Mouse (Mus musculus): ENCODE measurements at regions not wholly inside any gene's neighbourhood (a gene's known extent, or its start where the extent isn't known, plus 50 kb on each side); places are given as distances from the start of the nearest gene placed in this dataset.

DNA sequence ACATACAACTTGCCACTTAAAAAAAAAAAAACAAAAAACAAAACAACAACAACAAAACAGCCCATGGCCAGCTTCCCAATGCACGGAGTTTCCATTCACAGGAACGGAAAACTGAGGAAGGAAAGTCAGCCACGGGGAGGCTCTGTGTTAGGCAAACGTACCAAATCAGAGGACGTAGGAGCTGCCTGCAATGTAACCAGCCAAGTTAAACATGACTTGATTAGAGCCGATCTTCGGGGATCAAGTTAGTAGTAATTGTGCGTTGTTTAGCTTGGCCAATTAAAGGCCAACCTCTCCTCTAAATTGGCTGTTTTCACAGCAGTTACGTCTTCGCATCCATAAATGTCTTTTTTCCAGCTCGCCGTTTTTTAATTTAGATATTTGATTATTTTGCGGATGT, 190.7 kb downstream of the Cd83 start:
- no peak for DNase-seq

DNA sequence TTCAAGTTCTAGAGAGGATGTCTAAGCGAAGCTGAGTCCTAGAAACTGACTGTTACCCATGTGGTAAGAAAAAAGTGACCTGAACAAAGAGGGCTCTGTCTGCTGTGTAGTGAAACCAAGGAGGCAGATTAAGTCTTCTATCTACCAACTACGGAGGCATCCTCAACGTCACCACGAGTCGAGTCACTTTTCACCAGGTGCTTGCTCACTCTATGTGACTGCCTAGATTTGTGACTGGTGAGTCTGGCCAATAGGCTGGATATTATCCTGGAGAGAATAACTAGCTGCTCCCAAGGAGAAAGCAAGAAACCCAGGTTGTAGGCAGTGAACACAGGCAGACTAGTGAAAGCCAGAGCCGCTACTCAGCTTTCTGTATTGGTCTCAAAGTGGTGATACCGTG, 191.2 kb downstream of the Cd83 start:
- no peak for DNase-seq

DNA sequence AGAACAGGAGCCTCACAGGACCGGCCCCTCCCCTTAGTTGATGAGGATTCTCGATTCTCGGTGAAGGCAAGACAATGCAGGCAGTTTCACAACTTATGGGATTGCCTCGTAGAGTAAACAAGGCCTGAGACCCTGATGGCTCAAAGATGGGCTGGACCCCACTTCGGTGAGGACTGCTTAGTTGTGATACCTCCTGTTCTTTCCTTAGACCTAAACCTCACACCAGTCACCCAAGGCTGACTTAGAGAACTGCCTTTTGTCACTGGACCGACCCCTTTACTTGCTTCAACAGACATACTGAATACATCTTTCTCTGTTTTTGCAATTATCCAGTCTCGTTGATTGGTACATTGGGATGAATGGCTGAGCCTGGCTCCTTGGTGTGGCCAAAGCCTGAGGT, 192.1 kb downstream of the Cd83 start:
- no peak for DNase-seq

DNA sequence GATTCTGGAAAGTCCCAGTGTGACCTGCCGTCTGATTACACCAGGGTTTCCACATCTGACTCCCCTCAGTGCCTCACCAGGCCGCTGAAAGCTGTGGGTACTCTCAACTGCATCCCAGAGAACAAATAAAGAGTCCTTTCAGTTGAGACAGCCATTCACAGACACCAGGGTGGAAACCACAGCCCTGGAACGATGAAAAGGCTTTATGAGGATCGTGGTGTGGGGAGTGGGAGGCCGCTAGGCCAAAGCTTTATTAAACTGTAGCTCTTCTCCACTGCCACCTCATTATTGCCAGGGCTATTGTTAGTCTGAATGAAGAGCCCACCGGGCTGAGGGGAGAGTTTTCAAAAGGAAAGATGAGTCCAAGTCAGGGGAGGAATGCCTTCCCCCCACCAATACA, 202.8 kb downstream of the Cd83 start:
- no peak for DNase-seq

DNA sequence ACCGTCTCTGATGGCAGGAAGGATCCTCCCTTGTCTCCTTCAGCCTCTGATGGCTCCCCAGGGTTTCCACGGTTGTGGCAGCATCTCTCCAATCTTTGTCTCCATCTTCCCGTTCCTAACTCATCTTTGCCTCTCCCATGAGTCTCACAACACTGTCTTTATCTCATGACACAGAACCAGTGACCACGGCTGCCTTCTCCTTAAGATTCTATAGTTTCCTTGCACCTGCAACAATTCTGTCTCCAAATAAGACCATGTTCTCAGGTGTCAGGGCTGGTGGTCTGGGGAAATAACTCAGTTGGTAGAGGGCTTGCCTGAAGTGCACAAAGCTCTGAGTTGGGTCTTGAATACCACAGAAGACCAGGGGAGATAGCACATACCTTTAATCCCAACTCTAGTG, 203.8 kb downstream of the Cd83 start:
- no peak for DNase-seq

DNA sequence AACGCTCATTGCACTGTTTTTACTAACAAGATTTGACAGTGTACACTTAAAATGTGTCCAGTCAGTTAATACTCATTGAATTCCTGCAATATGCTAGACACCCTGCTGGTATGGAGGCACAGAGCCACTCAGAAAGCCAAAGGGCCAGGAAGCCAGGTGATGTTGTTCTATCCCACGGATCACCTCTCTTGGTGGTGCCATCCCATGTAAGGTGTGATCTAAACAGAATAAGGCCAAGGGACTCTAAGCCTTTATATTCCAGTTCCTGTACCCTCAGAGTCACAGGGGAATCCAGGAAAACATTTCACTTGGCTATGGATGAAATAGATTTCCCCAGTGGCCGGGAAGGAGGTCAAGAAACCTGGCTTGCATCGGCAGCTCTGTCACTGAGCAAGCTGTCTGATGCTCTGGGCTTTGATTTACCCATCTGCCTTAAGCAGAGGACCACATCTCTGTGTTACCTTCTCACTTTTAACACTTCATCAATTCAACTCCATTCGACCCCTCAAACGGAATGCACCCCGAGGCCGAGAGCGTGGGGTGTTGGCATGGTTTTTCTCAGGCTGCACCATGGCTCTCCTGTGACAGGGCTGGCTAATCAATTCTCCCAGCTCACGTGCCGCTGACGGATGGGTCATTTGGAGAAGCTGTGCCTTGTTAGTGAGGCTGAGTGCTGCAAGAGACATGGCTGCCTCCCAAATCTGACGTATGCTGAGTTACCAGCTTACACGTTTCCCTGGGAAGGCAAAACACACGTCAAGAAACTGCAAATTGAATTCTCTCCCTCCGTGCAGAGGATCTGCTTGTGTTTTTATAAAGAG, 205.9 kb downstream of the Cd83 start:
- peak; percentile 63 to 68 for DNase-seq

DNA sequence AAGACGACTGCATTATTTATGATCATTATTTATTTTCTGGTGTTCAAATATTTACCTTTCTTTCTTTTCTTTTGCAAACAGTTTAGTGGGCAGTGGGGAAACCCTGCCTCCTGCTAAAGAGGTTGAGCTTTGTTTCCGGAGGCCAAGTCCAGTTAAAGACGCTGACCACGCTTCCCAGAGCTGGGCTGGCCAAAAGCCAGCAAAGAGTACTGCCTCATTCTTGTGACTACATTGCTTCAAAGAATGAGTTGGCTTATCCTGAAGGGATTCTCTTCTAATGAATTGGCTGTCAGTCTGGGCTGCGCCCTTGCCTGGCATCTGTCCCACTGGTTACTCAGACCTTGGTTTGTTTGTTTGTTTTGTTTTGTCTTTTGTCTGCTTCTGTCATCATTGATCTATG, 207.2 kb downstream of the Cd83 start:
- peak; percentile 8 to 26 for DNase-seq

DNA sequence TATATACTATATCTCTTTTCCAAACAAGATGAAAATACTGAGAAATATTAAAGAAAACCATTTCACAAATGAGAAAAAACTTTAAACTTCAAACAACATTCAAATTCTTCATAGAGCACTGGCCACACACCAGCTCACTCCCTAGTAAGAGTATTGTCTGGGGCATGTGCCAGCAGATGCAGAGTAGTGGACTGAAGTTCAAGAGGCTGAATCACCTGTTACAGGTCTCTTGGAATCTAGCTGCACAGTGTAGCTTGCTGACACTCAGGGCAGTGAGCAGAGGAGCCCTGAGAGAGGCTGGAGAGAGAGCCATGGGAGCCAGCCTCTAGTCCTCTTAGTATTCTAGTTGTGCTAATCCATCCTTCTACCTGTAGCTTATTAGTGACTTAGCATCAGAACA, 208.4 kb downstream of the Cd83 start:
- DNase-seq, result no peak

DNA sequence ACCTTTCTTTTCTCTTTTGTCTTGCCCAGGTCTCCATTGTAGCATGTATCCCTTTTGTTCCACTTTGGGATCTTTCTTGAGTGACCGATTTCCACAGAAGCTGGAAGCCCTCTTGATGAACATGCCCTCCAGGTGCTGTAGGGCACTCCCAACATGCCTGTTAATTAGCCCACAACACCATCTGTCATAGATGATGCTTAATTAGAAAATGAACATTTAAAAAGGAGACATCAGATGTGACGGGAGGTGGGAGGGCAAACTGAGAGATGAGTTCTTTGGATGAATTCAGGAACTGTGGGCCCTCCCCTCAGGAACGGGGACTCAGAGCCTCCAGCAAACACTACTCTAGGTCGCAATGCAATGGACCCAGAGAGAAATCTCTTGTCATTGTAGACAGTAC, 209.8 kb downstream of the Cd83 start:
- DNase-seq, result peak in 1 of 2 experiments; percentile 11

DNA sequence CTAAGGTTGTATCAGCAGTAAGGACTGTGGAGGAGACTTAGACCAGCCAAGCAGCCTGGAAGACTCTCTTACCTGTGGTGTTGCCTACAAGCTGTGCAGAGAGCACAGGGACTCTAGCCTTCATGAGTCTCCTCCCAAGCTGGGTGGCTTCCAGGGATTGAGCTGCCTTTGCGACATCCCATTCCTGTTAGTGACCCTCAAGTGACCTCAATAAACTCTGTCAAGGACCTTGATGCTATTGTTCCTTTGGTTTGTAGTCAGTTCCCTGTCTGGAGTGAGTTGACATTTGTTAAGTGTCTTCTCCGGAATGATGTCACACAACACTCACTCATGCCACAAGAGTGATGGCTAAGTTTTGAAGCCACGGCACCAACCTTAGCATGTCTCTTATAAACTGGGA, 211.0 kb downstream of the Cd83 start:
- no peak for DNase-seq

DNA sequence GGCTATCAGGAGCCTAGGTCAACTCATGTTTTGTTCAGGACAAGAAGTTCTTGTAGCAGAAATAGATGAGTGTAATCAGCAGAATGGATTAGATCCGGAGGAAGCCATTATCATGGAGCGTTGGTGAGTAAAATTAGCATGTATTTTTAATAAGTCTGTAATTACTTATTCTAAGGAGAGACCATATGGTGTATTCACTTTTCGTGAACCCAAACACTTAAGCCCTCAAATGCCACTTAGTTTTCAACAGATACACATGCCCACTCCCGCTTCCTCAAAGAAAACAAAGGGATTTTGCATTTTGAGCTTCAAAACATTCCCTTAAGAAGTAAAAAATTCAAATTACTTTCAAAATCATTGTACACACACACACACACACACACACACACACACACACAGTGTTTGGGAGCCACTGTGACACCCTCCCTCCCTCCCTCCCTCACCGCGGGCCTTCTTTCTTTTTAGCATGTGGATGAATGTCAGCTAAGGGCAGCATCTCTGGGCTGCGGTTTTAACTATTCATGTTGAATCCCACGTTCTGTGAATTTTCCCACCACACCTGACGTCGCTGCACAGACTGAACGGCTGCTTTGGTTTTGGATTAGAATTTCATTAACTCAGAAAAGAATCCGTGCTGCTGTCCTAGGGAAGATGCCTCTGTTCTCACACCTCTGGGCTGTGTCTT, 217.4 kb downstream of the Cd83 start:
- no peak for DNase-seq

DNA sequence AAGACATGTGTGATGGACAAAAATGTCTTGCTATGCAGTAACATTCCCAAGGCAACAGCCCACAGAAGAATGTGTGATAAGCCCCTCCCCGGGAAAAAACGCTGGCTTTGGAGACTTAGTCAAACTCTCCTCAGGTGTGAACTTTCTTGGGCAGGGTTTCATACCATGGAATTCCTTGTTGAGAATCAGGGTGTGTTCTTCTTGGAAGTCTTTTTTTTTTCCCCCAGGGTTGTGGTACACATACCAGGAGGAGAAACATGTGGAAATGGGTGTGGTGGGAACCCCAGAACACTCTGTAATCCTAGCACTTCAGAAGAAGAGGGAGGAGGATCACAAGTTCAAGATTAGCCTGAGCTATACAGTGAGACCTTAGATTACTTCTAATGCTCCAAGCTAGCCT, 228.3 kb downstream of the Cd83 start:
- DNase-seq, result no peak

DNA sequence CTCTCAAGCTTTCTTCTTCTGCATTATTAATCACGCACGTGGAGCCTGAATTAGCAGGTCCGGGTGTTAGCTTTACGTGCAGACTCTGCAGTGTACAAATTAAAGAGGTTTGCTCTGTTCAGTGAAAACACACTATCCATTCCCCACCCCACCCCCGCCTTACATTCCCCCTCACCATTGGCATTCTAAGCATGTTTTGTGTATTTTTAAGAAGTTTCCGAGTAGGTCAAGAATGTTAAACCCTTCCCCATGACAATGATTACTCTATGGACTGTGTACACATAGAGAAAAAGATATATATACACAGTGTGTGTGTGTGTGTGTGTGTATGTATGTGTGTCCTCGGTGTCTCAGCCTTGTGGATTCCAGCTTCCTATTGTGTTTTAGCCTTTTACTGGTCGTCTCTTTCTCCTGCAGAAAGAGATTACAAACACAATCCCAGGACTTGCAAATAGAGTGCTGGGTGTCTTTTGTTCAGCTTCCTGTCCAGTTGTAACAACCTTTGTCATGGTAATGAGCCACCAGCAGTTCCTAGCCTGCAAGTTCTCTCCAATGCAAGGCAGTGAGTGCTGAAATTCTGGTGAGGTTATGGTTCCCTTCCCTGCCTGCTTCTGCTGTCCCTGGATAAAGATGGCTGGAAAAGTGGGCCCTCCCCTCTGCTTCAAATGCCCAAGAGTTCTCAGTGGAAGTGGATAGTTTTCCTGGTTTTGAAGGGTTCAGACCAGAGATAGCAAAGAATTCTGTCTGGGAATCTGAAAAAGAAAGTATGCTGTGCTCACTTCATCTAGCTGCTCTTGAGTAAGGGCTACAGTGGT, 234.1 kb downstream of the Cd83 start:
- no peak for DNase-seq

DNA sequence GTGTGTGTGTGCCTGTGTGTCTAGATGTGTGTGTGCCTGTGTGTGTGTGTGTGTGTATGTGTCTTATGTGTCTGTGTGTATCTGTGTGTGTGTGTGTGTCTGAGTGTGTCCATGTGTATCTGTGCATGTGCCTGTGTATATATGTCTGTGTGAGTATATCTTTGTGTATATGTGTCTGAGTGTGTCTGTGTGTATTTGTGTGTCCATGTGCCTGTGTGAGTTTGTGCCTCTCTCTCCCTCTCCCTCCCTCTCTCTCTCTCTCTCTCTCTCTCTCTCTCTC, 234.7 kb downstream of the Cd83 start:
- DNase-seq, result no peak

DNA sequence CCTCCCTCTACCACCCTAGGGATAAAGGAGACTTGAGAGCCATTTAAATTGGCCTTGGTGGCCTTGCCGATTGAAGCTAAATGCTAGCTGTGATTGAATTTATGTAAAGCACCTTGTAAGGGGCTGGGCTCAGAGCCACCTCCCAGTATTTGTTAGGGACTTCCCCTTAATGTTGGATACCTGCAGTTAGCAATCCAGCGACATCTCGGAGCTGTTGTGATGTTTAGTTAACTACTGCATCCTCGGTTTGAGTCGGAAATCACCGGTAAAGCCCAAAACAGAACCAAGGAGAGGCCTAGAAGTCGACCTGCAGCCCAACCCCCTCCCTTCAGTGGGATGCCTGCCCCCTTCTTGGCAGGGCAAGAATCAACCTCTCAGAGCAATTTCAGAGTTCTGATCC, 236.3 kb downstream of the Cd83 start:
- DNase-seq, result no peak

DNA sequence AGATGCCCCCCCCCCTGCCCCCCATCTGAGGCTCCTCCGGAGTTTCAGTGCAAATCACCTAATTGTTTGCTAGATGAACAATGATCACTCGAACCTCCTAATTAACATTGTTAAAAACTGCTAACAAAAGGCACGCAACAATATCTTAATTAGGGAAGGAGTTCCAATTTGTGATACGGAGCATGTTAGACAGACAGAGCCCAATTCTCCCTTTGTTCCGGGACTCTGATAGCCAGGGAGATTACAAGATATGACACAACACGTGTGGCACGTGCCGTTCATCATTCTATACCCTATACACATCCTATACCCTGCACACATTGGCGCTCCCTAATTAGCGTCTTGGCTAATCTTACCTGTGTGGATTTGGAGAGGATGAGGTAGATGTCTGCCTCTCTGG, 237.5 kb downstream of the Cd83 start:
- DNase-seq, result no peak

DNA sequence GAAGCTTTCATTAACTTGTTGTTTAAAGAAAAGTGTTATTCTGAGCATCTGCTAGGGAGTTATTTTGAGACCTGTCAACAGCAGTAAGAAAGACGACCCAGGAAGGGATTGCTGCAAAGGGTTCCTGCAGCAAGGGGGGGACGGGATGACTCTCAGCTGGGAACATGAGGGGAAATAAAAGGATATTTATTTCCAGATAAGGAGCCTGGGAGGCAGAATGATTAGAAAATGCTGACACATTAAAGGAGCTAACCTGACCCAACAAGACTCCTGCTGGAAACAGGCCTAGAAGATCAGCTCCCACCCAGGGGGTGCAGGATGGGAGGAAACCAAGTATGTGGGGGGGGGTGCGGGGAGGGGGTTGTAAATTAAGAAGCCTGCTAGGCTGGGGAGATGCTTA, 240.0 kb downstream of the Cd83 start:
- no peak for DNase-seq

DNA sequence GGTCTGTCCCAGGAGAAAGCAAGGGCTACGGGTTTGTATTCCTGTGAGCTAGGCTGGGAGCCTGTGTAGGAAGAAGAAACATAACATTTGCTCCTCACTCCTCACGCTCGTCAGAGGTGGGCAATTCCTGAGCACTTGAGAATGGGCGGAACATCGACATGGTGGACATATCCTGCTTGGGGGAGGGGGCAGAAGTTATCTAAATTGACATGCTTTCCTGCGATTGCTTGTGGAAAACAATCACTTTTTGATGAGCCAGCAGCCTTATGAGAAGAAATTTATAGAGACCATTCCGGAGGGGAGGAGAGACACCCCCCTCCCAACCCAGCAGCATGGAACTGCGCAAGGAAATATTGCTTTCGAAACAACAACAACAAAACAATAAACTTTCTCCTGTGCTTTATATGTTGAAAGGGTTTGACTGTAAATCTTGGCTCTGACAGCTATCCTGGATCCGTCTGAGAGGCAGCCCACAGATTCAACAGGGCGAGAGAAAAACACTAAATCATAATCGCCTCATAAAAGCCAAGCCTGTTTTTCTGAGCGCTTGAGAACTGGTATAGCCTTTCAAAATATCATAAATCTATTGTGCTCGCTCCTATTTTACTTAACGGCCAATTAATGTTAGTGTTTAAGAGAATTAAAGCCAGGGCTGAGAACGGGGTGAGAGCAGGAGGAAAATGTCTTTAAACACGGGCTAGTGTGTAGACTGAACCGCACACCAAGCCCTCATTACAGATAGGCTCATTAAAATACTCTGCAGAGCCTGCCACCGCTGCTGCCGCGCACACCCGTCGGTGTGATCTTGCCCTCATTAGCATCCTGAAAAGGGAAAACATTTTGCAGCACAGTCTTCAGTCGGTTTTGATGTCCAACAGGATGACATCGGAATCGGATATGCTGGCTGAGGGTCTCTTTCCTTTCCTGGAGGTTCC, 242.0 kb downstream of the Cd83 start:
- DNase-seq, result no peak

DNA sequence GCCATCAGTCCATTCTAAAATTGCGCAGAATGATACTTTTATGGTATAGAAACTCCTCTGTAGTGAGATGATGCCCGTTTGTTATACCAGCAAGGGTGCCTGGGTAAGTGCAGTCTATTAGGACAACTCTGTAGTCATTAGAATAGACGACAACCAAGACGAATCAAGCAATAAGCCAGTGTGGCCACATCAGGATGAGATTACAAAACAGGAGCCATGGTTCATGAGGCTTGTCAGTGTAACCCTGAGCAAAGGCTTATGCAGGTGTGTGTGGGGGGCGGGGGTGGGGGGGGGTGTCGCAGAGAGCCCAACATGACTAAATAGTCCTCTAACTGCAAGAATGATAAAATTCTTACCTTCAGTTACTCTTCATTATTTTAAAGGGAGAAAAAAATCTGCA, 243.5 kb downstream of the Cd83 start:
- no peak for DNase-seq

DNA sequence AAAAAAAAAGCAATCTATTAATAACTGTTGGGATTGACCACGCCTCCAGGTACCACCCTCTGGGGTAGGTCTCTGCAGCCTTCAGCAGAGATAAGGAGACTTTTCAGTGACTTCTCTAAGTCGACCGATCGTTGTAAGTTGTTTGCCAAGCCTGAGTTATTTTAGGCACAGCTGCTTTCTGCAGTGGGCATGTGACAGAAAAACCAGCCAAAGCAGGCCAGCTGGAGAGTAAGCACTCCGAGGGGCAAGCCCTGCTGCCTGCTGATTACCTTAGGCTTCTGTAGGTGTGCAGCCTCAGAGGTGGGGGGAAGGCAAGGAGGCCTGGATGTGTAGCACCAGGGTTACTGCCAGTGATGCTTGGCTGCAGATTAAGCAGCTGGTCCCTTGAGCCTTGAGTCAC, 246.0 kb downstream of the Cd83 start:
- peak; percentile 30 to 31 for DNase-seq

DNA sequence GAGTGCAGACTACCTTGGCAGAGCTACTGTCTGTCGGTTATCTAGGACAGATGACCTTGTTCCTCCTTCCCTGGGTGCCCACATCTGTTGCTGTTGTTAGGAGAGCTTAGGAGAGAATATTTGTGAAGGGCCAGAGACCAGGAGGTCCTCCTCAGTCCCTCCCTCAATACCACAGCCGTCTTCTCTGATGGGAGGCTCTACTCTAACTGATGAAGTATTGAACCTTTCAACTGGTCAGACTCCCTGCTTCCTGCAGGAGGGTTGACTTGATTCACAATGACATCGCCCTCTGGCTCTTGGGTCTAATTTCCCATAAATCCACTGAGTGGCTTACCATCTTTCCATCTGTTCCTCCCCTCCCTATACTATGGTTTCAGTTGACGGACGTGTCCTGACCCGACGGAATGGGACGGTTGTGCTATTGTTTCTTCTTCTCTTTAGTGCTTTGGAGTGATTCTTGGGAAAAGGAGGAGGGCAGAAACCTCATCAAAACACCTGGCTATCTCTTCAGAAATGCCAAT, 253.3 kb downstream of the Cd83 start:
- no peak for DNase-seq

DNA sequence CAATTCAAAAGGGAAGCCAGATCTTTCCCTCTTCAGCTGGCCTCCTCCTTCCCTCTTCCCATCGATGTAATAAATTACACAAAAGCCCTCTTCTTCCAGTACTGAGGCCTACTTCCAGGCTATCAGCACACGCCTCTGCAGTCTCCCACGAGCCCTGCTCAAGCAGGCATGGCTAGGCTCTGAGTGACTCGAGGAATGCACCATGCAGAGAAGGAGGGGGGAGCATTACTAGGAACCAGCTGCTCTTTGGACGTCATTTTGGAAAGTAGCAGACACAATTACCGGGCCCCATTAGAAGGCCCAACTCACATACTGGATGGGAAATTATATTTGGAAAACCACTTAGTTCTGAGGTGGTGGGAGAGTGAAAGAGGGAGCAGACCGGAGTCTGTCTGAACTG, 253.7 kb downstream of the Cd83 start:
- DNase-seq, result peak in 1 of 2 experiments; percentile 22

DNA sequence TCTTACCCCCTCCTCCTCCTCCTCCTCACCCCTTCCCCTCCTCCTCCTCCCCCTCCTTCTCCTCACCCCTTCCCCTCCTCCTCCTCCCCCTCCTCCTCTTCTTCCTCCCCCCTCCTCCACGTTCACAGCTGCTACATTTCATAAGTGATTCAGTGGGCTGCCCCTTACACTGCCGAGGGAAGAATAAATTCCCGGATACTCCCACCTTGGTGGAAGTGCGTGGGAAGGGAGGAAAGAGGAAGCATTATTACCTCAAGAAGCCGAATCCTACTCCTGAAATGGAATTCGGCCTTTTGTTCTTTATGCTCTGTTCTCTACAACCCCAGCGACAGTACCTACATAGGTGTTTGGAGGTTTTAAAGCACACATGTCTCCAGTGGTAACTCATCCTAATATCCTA, 256.1 kb downstream of the Cd83 start:
- DNase-seq, result no peak

Data from cerebellum, adult 18-20 months (tissue).